In the genomic region with DNA sequence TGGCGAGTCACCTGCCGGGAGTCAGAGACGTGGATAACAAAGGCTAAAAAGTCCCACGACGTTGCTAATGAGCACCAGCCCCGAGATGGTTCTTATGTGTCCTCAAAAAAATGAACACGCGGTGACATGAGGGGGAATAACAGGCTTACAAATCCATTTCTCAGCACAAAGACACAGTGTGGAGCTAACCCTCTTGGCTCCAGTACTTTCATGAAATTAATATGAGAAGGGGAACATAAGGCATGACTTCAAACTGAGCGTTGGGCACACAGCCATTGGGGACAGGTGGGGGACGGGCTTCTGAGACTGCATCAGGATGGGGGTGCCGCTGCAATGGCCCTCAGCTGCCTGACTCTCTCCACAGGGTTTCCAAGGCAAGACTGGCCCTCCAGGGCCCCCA, we compare ENCODE assay signal across 13 mouse cellular contexts.
DNase-seq lines count a peak whose midpoint lies in the region; ATAC-seq and TF ChIP-seq lines count a peak whose summit lies in the region.
"Had no signal": no experiment of that assay in that cellular context is flagged by ENCODE, and none has a peak within 500 bp of the region (broad histone marks: within the 10 kb centered on the region; RNA-seq: fewer than 3 reads in every experiment).

No protein-coding gene starts in this region.

- H3K27ac ChIP-seq in layer of hippocampus, adult 2 months, result no peak overlapping the region
- H3K27ac ChIP-seq in forebrain, embryonic 16.5 days (ENCODE audit: low read length), result peak overlapping the region; percentile 64
- no peak overlapping the region for H3K27ac ChIP-seq in kidney, adult 2 months (ENCODE audit: insufficient read depth, low read depth, low read length)
- H3K27ac ChIP-seq: embryonic facial prominence, embryonic 13.5 days; lung, embryonic 15.5 days had no signal

- no peak overlapping the region for H3K4me3 ChIP-seq in layer of hippocampus, adult 2 months
- H3K4me3 ChIP-seq in forebrain, embryonic 16.5 days (replicated peaks; ENCODE audit: low read length), result no peak overlapping the region
- no peak overlapping the region for H3K4me3 ChIP-seq in kidney, adult 2 months (ENCODE audit: insufficient read depth, low read depth, low read length)
- H3K4me3 ChIP-seq: embryonic facial prominence, embryonic 13.5 days; lung, embryonic 15.5 days; megakaryocyte, embryonic 14.5 days had no signal

- WGBS in forebrain, embryonic 16.5 days, result 65% methylated on average over 11 of the region's 11 CpGs
- 92% methylated on average over 11 of the region's 11 CpGs for WGBS in kidney, adult 2 months

- ATAC-seq in forebrain, embryonic 16.5 days, result peak; percentile 80
- ATAC-seq: intestine, embryonic 16.5 days had no signal

- no peak overlapping the region for H3K4me2 ChIP-seq in forebrain, embryonic 16.5 days (ENCODE audit: low read length)
- H3K4me2 ChIP-seq: embryonic facial prominence, embryonic 13.5 days; lung, embryonic 15.5 days had no signal

- H3K9me3 ChIP-seq in forebrain, embryonic 16.5 days (ENCODE audit: control insufficient read depth, low read length), result no peaks in the 10 kb centered on the region
- H3K9me3 ChIP-seq: embryonic facial prominence, embryonic 13.5 days; lung, embryonic 15.5 days; megakaryocyte, embryonic 14.5 days had no signal

- no peaks in the 10 kb centered on the region for H3K36me3 ChIP-seq in forebrain, embryonic 16.5 days (ENCODE audit: control insufficient read depth, insufficient read depth)
- no peaks in the 10 kb centered on the region for H3K36me3 ChIP-seq in kidney, adult 2 months (ENCODE audit: control insufficient read depth, insufficient read depth, low read length)

- DNase-seq in layer of hippocampus, adult 18-20 months (ENCODE audit: low spot score in 2 of 2), result peak; percentile 18 to 43
- DNase-seq in layer of hippocampus, adult 2 months (ENCODE audit: low spot score in 2 of 2), result no peak
- peak; percentile 76 for DNase-seq in brain, embryonic 14.5 days (ENCODE audit: low read depth)
- peak; percentile 11 for DNase-seq in cerebellum, adult 8-10 months
- no peak for DNase-seq in kidney, adult 2 months
- no peak for DNase-seq in frontal cortex, postnatal 10 days (ENCODE audit: low spot score in 2 of 2)
- DNase-seq: heart, postnatal 10 days; kidney, postnatal 4 days had no signal

- H3K9ac ChIP-seq in forebrain, embryonic 16.5 days (replicated peaks; ENCODE audit: low read depth, low read length), result no peak overlapping the region
- H3K9ac ChIP-seq: embryonic facial prominence, embryonic 13.5 days; lung, embryonic 15.5 days had no signal

- TF ChIP-seq POLR2A in brain, embryonic 14.5 days (IDR thresholded peaks at IDR 0.05; ENCODE audit: borderline replicate concordance, extremely low read depth, insufficient read depth, insufficient read length, poor library complexity, severe bottlenecking), result no peak
- TF ChIP-seq POLR2A in kidney, adult 2 months (IDR thresholded peaks at IDR 0.05; ENCODE audit: low read depth, low read length), result no peak

- TF ChIP-seq CTCF in layer of hippocampus, adult 2 months (conservative IDR thresholded peaks at IDR 0.05), result no peak
- no peak for TF ChIP-seq CTCF in brain, embryonic 14.5 days (IDR thresholded peaks at IDR 0.05; ENCODE audit: borderline replicate concordance, extremely low read depth, insufficient read depth, insufficient read length)
- no peak for TF ChIP-seq CTCF in kidney, adult 2 months (conservative IDR thresholded peaks at IDR 0.05; ENCODE audit: insufficient read depth, insufficient read length, low read depth, low read length)

- H3K27me3 ChIP-seq in forebrain, embryonic 16.5 days (replicated peaks; ENCODE audit: control insufficient read depth, insufficient read depth, low read length), result no peaks in the 10 kb centered on the region
- no peaks in the 10 kb centered on the region for H3K27me3 ChIP-seq in kidney, adult 2 months (replicated peaks; ENCODE audit: control insufficient read depth, insufficient read depth, low read length)
- H3K27me3 ChIP-seq: embryonic facial prominence, embryonic 13.5 days; lung, embryonic 15.5 days had no signal

- H3K4me1 ChIP-seq in forebrain, embryonic 16.5 days (replicated peaks; ENCODE audit: control insufficient read depth, insufficient read depth, low read length), result peaks cover 8% of the 10 kb centered on the region
- H3K4me1 ChIP-seq in kidney, adult 2 months (ENCODE audit: control insufficient read depth, insufficient read depth, low read length), result no peaks in the 10 kb centered on the region
- H3K4me1 ChIP-seq: embryonic facial prominence, embryonic 13.5 days; megakaryocyte, embryonic 14.5 days had no signal

Comparison
In these comparisons a context has a peak if more than half of its experiments do, and no peak if none do; other contexts are left out.
1. DNase-seq: peak in layer of hippocampus, adult 18-20 months (2 of 2), brain, embryonic 14.5 days (single experiment) and cerebellum, adult 8-10 months (single experiment); none in layer of hippocampus, adult 2 months (0 of 2), kidney, adult 2 months (single experiment) and frontal cortex, postnatal 10 days (0 of 2).